In the genomic region with DNA sequence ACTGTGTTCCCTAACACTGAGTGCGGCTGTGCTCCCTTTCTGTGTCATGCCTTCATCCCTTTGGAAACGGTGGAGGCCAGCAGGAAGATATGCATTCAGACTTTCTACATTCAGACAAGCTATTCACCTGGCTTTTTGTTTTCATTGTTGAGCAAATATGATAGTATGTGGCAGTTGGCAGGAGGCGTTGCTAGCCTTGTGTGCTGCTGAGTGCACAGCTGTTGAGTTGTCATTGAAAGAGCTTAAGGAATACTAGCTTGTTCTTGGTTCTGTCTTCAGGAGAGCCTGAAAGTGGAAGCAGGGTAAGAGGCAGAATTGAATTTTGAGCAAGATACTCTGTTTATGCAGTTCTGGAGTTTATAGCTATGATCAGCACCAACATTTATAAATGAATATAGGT, we compare ENCODE assay signal across 26 mouse cellular contexts. TPM values are rescaled to one million over a fixed set of nuclear protein-coding genes. Genes with fewer than 3 reads are reported as not detected.
A peak's percentile ranks its signal among the peaks of the same experiment; 100 is the strongest.
DNase-seq lines count a peak whose midpoint lies in the region; ATAC-seq and TF ChIP-seq lines count a peak whose summit lies in the region.
"Had no signal": no experiment of that assay in that cellular context is flagged by ENCODE, and none has a peak within 500 bp of the region (broad histone marks: within the 10 kb centered on the region; RNA-seq: fewer than 3 reads in every experiment).

No protein-coding gene starts in this region.

- 81% methylated on average over 3 of the region's 3 CpGs for WGBS in heart, embryonic 11.5 days (ENCODE audit: insufficient replicate concordance)
- WGBS in lung, embryonic 14.5 days, result 78% methylated on average over 3 of the region's 3 CpGs
- WGBS in embryonic facial prominence, embryonic 15.5 days, result 63% methylated on average over 3 of the region's 3 CpGs

- no peak overlapping the region for H3ac ChIP-seq in myocyte (ENCODE audit: control insufficient read depth, insufficient read length)

- no peaks in the 10 kb centered on the region for H3K9me3 ChIP-seq in heart, embryonic 11.5 days (replicated peaks; ENCODE audit: control insufficient read depth, low read length)
- H3K9me3 ChIP-seq in lung, embryonic 14.5 days (ENCODE audit: low read depth, low read length), result no peaks in the 10 kb centered on the region
- H3K9me3 ChIP-seq in embryonic facial prominence, embryonic 15.5 days (replicated peaks), result no peaks in the 10 kb centered on the region
- H3K9me3 ChIP-seq: forebrain, embryonic 12.5 days; forebrain, embryonic 15.5 days; heart, embryonic 13.5 days had no signal

- H3K4me1 ChIP-seq in heart, embryonic 11.5 days (ENCODE audit: control insufficient read depth, insufficient read depth, low read length), result peaks cover 19% of the 10 kb centered on the region; the same call in 1 of the 2 replicates
- H3K4me1 ChIP-seq in lung, embryonic 14.5 days (ENCODE audit: insufficient read depth), result no peaks in the 10 kb centered on the region
- H3K4me1 ChIP-seq in embryonic facial prominence, embryonic 15.5 days, result peaks cover 4% of the 10 kb centered on the region; the same call in 1 of the 2 replicates
- H3K4me1 ChIP-seq: forebrain, embryonic 15.5 days had no signal

- no peaks in the 10 kb centered on the region for H3K27me3 ChIP-seq in heart, embryonic 11.5 days (ENCODE audit: control insufficient read depth, insufficient read depth, low read length)
- no peaks in the 10 kb centered on the region for H3K27me3 ChIP-seq in lung, embryonic 14.5 days (ENCODE audit: insufficient read depth, low read length)
- no peaks in the 10 kb centered on the region for H3K27me3 ChIP-seq in embryonic facial prominence, embryonic 15.5 days
- no peaks in the 10 kb centered on the region for H3K27me3 ChIP-seq in myocyte (ENCODE audit: control insufficient read depth, insufficient read depth, insufficient read length)
- H3K27me3 ChIP-seq: forebrain, embryonic 12.5 days; forebrain, embryonic 15.5 days; heart, embryonic 13.5 days had no signal

- H3K9ac ChIP-seq in heart, embryonic 11.5 days (ENCODE audit: low read depth, low read length), result no peak overlapping the region
- no peak overlapping the region for H3K9ac ChIP-seq in lung, embryonic 14.5 days
- no peak overlapping the region for H3K9ac ChIP-seq in embryonic facial prominence, embryonic 15.5 days
- H3K9ac ChIP-seq: forebrain, embryonic 12.5 days; forebrain, embryonic 15.5 days; heart, embryonic 13.5 days; hindbrain, embryonic 14.5 days had no signal

- H3K27ac ChIP-seq in heart, embryonic 11.5 days (ENCODE audit: low read depth, low read length), result no peak overlapping the region
- H3K27ac ChIP-seq in lung, embryonic 14.5 days (ENCODE audit: low read depth), result no peak overlapping the region
- H3K27ac ChIP-seq in embryonic facial prominence, embryonic 15.5 days (replicated peaks), result 0 out of 2 replicates have a peak overlapping the region, but pooled peaks have one; percentile 28
- H3K27ac ChIP-seq: forebrain, embryonic 12.5 days; forebrain, embryonic 15.5 days; heart, embryonic 13.5 days; hindbrain, embryonic 14.5 days; hindbrain, postnatal 0 days had no signal

- no peak for TF ChIP-seq CTCF in lung, embryonic 14.5 days (IDR thresholded peaks at IDR 0.05; ENCODE audit: low read depth)

- peaks cover 57% of the 10 kb centered on the region for H3K79me2 ChIP-seq in myocyte (ENCODE audit: control insufficient read depth, insufficient read depth)

- peak; percentile 60 for DNase-seq in heart, adult 11 months
- peak; percentile 7 for DNase-seq in lung, embryonic 14.5 days
- no peak for DNase-seq in lung, postnatal 10 days
- DNase-seq in thymus, postnatal 25 days, result no peak
- DNase-seq: adrenal gland, adult 2 months; adrenal gland, postnatal 25 days; cerebellum, adult 11-12 months; cerebellum, adult 8-10 months; cerebellum, postnatal 10 days; cerebellum, postnatal 36 days; embryo, embryonic 11 days; gastrocnemius, postnatal 10 days; heart, adult 18-20 months; heart, postnatal 14 days; heart, postnatal 4 days had no signal

- H3K4me2 ChIP-seq in heart, embryonic 11.5 days, result no peak overlapping the region
- no peak overlapping the region for H3K4me2 ChIP-seq in lung, embryonic 14.5 days
- H3K4me2 ChIP-seq in embryonic facial prominence, embryonic 15.5 days (replicated peaks), result no peak overlapping the region
- no peak overlapping the region for H3K4me2 ChIP-seq in myocyte (ENCODE audit: low read depth)
- H3K4me2 ChIP-seq: forebrain, embryonic 12.5 days; forebrain, embryonic 15.5 days; heart, embryonic 13.5 days; hindbrain, embryonic 14.5 days had no signal

- H3K4me3 ChIP-seq in heart, embryonic 11.5 days (ENCODE audit: low read depth, low read length), result no peak overlapping the region
- no peak overlapping the region for H3K4me3 ChIP-seq in lung, embryonic 14.5 days (ENCODE audit: low read depth, low read length)
- H3K4me3 ChIP-seq in embryonic facial prominence, embryonic 15.5 days (replicated peaks), result no peak overlapping the region
- H3K4me3 ChIP-seq in myocyte, result no peak overlapping the region
- H3K4me3 ChIP-seq: erythroblast, embryonic 14.5 days; forebrain, embryonic 12.5 days; forebrain, embryonic 15.5 days; heart, embryonic 13.5 days had no signal

- no peak for ATAC-seq in heart, embryonic 11.5 days (replicated peaks; ENCODE audit: insufficient number of reproducible peaks, low FRiP score, low TSS enrichment)
- no peak for ATAC-seq in lung, embryonic 14.5 days (ENCODE audit: insufficient read depth)
- no peak for ATAC-seq in embryonic facial prominence, embryonic 15.5 days (ENCODE audit: insufficient number of reproducible peaks, low FRiP score, low TSS enrichment, low read depth)
- ATAC-seq: CD4-positive, CD25-positive, alpha-beta regulatory T cell, adult 4 months; forebrain, embryonic 15.5 days; hindbrain, postnatal 0 days; inflammation-experienced regulatory T-cells, adult 6 months had no signal

- H3K36me3 ChIP-seq in heart, embryonic 11.5 days (ENCODE audit: control insufficient read depth, insufficient read depth, low read length), result no peaks in the 10 kb centered on the region
- peaks cover 9% of the 10 kb centered on the region; the same call in 1 of the 2 replicates for H3K36me3 ChIP-seq in lung, embryonic 14.5 days (ENCODE audit: insufficient read depth)
- peaks cover 4% of the 10 kb centered on the region; the same call in 1 of the 2 replicates for H3K36me3 ChIP-seq in embryonic facial prominence, embryonic 15.5 days
- peaks cover 18% of the 10 kb centered on the region for H3K36me3 ChIP-seq in myocyte (ENCODE audit: control insufficient read depth, insufficient read depth)
- H3K36me3 ChIP-seq: forebrain, embryonic 12.5 days; forebrain, embryonic 15.5 days had no signal

- TF ChIP-seq POLR2A in myocyte (IDR thresholded peaks at IDR 0.05; ENCODE audit: insufficient read length, low read depth), result no peak

TF ChIP-seq in myocyte, 11 proteins besides CTCF, POLR2A, EP300 and RAD21:
- no peak for TF ChIP-seq TCF12 (IDR thresholded peaks at IDR 0.05; ENCODE audit: insufficient read depth, poor library complexity, severe bottlenecking)
- TF ChIP-seq E2F4 (IDR thresholded peaks at IDR 0.05; ENCODE audit: insufficient read depth), result no peak
- TF ChIP-seq POLR2AphosphoS2 (IDR thresholded peaks at IDR 0.05; ENCODE audit: insufficient read length, low read depth), result no peak
- peak in 2 of 3 experiments; percentile 59 to 64 for TF ChIP-seq MYOD1 (IDR thresholded peaks at IDR 0.05; ENCODE audit: control insufficient read depth in 1 of 3, insufficient read length in 2 of 3, low read depth in 2 of 3)
- TF ChIP-seq SRF (IDR thresholded peaks at IDR 0.05; ENCODE audit: control insufficient read depth, insufficient read length, low read depth), result no peak
- TF ChIP-seq TCF3 (IDR thresholded peaks at IDR 0.05; ENCODE audit: insufficient read length, low read depth), result no peak
- peak in 1 of 3 experiments; percentile 24 for TF ChIP-seq MYOG (IDR thresholded peaks at IDR 0.05; ENCODE audit: control insufficient read depth in 1 of 3, insufficient read depth in 1 of 3, insufficient read length in 2 of 3, low read depth in 2 of 3)
- no peak for TF ChIP-seq USF1 (IDR thresholded peaks at IDR 0.05; ENCODE audit: low read depth)
- no peak for TF ChIP-seq REST (IDR thresholded peaks at IDR 0.05; ENCODE audit: insufficient read depth, insufficient read length)
- no peak for TF ChIP-seq MAX (IDR thresholded peaks at IDR 0.05; ENCODE audit: low read depth)
- no peak for TF ChIP-seq CEBPB (IDR thresholded peaks at IDR 0.05; ENCODE audit: insufficient read depth, poor library complexity, severe bottlenecking)

RNA-seq across cellular contexts. Expression of a gene that starts 28.2 kb away (rescaled TPM):
- polyA plus RNA-seq in heart, embryonic 11.5 days (2014; fragmentation: Nextera tagmentation; extraction: Ambion mirVana), result 8.7 and 9.3 TPM in 2 replicates
- 18.9 and 21.3 TPM in 2 replicates for polyA plus RNA-seq in lung, embryonic 14.5 days (2014; fragmentation: Nextera tagmentation; extraction: Ambion mirVana)
- 22.0 and 26.1 TPM in 2 replicates for polyA plus RNA-seq in embryonic facial prominence, embryonic 15.5 days (2015; fragmentation: Nextera tagmentation; extraction: Ambion mirVana)
- 16.4 TPM for polyA plus RNA-seq in myocyte (2012; fragmentation: generic; extraction: Trizol)

RNA-seq across cellular contexts. Expression of a gene that starts 29.3 kb away (rescaled TPM):
- 8.6 and 10.4 TPM in 2 replicates for polyA plus RNA-seq in heart, embryonic 11.5 days (2014; fragmentation: Nextera tagmentation; extraction: Ambion mirVana)
- 13.0 and 16.6 TPM in 2 replicates for polyA plus RNA-seq in lung, embryonic 14.5 days (2014; fragmentation: Nextera tagmentation; extraction: Ambion mirVana)
- 25.7 and 26.6 TPM in 2 replicates for polyA plus RNA-seq in embryonic facial prominence, embryonic 15.5 days (2015; fragmentation: Nextera tagmentation; extraction: Ambion mirVana)
- polyA plus RNA-seq in myocyte (2012; fragmentation: generic; extraction: Trizol), result 4.6 TPM
- polyA plus RNA-seq: erythroblast, embryonic 14.5 days had no signal

RNA-seq across cellular contexts. Expression of a gene that starts 39.7 kb away (rescaled TPM):
- polyA plus RNA-seq in heart, embryonic 11.5 days (2014; fragmentation: Nextera tagmentation; extraction: Ambion mirVana), result 119 and 126 TPM in 2 replicates
- polyA plus RNA-seq in lung, embryonic 14.5 days (2014; fragmentation: Nextera tagmentation; extraction: Ambion mirVana), result 196 and 210 TPM in 2 replicates
- polyA plus RNA-seq in embryonic facial prominence, embryonic 15.5 days (2015; fragmentation: Nextera tagmentation; extraction: Ambion mirVana), result 160 and 167 TPM in 2 replicates
- 77.5 TPM for polyA plus RNA-seq in myocyte (2012; fragmentation: generic; extraction: Trizol)

RNA-seq across cellular contexts. Expression of a gene that starts 48.5 kb away (rescaled TPM):
- polyA plus RNA-seq in heart, embryonic 11.5 days (2014; fragmentation: Nextera tagmentation; extraction: Ambion mirVana), result 12.3 and 18.6 TPM in 2 replicates
- polyA plus RNA-seq in lung, embryonic 14.5 days (2014; fragmentation: Nextera tagmentation; extraction: Ambion mirVana), result 3.6 and 5.8 TPM in 2 replicates
- polyA plus RNA-seq in embryonic facial prominence, embryonic 15.5 days (2015; fragmentation: Nextera tagmentation; extraction: Ambion mirVana), result 4.8 and 5.6 TPM in 2 replicates
- 0.28 TPM for polyA plus RNA-seq in myocyte (2012; fragmentation: generic; extraction: Trizol)
- polyA plus RNA-seq: erythroblast, embryonic 14.5 days had no signal

Comparison
In these comparisons a context has a peak if more than half of its experiments do, and no peak if none do; other contexts are left out.
1. DNase-seq: peak in heart, adult 11 months (single experiment) and lung, embryonic 14.5 days (single experiment); none in lung, postnatal 10 days (single experiment) and thymus, postnatal 25 days (single experiment).